ENCODE assay signal across 19 mouse cellular contexts in the genomic region with DNA sequence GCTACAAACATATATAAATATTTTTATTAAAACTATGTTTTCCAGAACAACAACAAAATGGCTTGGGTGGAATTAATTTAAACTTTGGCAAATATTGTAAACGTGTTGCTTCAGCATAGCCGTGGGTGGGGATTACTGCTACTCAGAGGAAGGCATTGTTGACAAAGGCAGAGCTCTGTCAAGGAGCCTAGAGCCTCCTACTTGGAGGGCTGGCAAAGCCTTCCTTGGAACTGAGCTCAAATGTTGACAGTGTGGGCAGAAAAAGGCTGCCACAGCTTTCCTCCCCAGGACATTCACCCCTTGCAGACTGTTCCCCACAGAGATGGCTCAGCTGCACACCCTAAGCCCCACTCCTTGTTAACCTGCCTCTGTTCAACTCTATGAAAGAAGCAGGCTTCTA.
A peak's percentile ranks its signal among the peaks of the same experiment; 100 is the strongest.
DNase-seq lines count a peak whose midpoint lies in the region.
"Had no signal": no experiment of that assay in that cellular context is flagged by ENCODE, and none has a peak within 500 bp of the region (broad histone marks: within the 10 kb centered on the region; RNA-seq: fewer than 3 reads in every experiment).

No protein-coding gene starts in this region.

- peak; percentile 9 to 13 for DNase-seq in lung, adult 18-20 months
- DNase-seq in lung, postnatal 14 days: no peak
- peak; percentile 20 for DNase-seq in right cerebral cortex, adult 18-20 months
- DNase-seq in right cerebral cortex, postnatal 36 days (ENCODE audit: low spot score in 2 of 2): no peak
- DNase-seq in fibroblast of lung, adult 2 months (ENCODE audit: low read depth): peak; percentile 46
- no peak for DNase-seq in kidney, adult 18-20 months
- DNase-seq in thymus, postnatal 10 days (ENCODE audit: low spot score in 2 of 2): no peak
- DNase-seq: adrenal gland, adult 8-10 months; cerebellum, adult 8-10 months; cerebellum, postnatal 36 days; embryo, embryonic 11 days; gastrocnemius, postnatal 10 days; kidney, adult 11 months; kidney, postnatal 10 days; left cerebral cortex, postnatal 4 days; liver; midbrain, embryonic 14.5 days; right cerebral cortex, postnatal 25 days; thymus, postnatal 25 days had no signal

Comparison
In these comparisons a context has a peak if more than half of its experiments do, and no peak if none do; other contexts are left out.
1. DNase-seq: peak in lung, adult 18-20 months (2 of 2), right cerebral cortex, adult 18-20 months (single experiment) and fibroblast of lung, adult 2 months (single experiment); none in lung, postnatal 14 days (single experiment), right cerebral cortex, postnatal 36 days (0 of 2), kidney, adult 18-20 months (single experiment) and thymus, postnatal 10 days (0 of 2).